Mouse (Mus musculus) fibroblast of lung, adult 2 months (primary cell): Measurements from ENCODE around the gene Vtcn1.
A peak's percentile ranks its signal among the peaks of the same experiment; 100 is the strongest.

Source experiments
- DNase-seq: peaks from one replicate; pipeline ENCODE4 v3.0.0-alpha.2; 2011; ENCODE audit warnings: low read depth

Gene Vtcn1

GRCm38 (mm10) chr3:100856050-100856815, 31.0 kb downstream of the Vtcn1 start:
- DNase-seq: no peak

DNA sequence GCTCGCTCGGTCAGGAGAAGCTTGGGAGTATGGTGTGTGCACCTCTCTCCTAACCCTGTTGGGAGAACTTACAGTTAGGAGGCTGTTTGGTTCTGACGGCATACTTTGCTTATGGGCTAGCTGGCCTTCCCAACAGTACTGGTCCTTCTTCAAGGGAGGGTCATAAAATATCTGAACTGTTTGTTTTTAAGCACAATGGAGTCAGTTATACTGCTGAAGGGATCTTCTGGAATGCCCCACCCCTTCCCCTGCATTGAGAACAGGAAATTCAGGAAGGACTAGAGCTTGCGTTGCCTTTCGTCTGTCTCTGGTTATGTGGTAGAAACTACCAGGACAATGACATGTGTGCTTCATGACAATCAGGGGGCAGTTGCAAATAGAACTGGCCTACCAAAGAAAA, 31.9 kb downstream of the Vtcn1 start:
- DNase-seq: no peak

- DNase-seq: peak; percentile 21
Measured at GRCm38 (mm10) chr3:100858334-100859002, 33.2 kb downstream of the Vtcn1 start.

GRCm38 (mm10) chr3:100861307-100862303, 36.3 kb downstream of the Vtcn1 start:
- no peak for DNase-seq

DNA sequence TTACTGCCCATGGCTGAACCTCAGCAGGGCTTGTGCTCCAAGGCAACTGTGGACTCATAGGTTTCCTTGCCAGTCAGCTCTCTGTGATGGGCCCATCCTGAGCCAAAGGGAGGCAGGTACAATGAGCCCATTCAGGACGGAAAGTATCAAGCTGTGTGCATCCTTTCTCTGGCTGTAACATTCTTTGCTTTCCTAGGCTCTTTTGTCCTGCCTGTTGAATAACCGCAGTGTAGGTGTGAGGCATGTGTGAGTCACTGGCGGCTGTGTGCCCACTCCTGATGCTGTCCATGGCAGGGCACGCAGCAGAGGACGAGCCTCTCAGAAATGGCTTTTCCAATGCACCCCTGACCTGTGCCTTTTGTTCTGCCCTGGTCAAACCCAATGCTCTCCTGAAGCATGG, 41.7 kb downstream of the Vtcn1 start:
- DNase-seq: peak; percentile 19

DNA sequence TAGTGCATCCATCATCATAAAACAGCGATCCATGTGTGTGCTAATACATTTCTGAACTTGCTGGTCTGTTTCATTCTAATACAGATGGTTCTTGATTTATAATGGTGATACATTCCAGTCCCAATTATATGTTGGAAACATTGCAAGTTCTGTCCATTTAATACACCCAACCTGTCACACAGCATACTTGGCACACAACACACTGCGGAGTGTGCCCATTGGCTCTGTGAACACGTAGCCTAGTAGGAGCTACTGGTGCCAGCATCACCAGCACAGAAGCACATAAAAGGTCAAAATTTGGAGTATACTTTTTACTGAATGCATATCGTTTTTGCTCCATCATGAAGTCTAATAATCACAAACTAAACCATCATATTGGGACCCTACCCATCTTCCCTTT, 51.8 kb downstream of the Vtcn1 start:
- DNase-seq: no peak

DNA sequence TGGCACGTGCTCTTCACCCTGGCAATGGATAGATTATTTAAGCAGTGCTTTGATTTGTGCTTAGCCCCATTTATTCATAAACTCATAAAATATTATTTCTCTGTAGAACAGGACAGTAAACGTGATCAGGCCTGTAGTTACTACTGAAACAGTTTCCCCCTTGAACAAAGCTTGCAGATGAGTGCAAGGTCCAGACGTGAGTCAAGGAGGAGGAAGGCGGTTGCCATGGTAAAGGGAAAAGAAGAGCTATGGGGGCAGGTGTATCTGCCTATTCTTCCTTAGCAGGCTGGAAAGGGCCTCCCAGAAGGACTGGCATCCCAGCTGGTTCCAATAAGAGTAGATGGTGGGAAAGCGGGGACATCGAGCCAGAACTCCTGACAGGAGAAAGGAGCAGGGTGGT, 56.1 kb downstream of the Vtcn1 start:
- DNase-seq: no peak

DNA sequence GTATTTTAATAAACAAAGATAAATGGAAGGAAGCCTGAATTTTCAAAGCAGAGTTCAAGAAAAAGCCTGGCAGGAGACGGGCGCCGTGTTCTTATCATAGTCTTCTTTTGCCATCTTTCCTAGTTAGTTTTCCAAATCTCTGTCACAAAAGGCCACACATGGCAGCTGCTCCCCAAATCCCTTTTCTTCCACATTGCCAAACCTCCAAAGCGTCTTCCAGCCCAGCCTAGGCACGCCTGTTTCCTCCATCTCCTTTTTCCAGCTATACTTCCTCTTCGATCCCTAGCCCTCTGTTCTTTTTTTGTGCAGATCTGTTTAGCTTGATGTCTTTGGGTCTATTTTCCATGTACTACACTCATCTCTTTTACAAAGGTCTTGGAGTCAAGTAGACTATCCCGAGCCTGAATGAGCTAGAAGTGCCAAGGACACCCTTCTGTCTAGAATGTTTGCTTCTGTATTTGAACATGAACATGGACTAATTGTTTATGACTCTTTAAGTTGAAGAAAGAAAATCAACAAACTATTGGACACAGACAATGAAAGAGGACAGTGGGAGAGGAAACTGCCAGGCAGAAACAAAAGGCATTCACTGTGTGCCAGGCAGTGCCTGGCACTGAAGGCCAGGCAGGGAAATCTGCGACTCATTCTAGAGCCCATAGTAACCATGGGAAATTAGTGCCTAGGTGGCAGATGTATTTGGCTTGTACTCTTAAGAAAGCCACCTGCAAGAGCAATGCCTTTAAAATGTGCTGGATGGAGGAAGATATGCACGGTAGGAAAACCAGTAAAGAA, 56.8 kb downstream of the Vtcn1 start:
- DNase-seq: no peak

DNA sequence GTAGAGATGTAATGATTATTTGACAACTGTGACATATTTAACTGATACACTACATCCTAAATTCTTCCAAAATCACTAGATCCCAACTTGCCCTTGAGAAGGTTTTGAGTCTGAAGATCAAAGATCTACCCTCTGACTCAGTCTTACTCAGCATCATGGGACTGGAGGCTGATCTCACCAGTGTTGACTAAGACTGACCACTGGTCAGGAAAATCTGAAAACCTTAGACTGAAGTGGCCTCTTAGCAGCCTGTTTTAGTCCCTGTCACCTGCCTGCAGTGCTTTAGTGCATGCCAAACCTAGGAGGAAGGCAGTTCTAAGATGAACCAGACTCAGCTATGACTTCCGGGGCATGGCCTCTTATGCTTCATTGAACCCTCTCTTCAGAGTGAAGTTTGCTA, 64.0 kb downstream of the Vtcn1 start:
- peak; percentile 47 for DNase-seq

GRCm38 (mm10) chr3:100890406-100890805, 65.1 kb downstream of the Vtcn1 start:
- DNase-seq: no peak

DNA sequence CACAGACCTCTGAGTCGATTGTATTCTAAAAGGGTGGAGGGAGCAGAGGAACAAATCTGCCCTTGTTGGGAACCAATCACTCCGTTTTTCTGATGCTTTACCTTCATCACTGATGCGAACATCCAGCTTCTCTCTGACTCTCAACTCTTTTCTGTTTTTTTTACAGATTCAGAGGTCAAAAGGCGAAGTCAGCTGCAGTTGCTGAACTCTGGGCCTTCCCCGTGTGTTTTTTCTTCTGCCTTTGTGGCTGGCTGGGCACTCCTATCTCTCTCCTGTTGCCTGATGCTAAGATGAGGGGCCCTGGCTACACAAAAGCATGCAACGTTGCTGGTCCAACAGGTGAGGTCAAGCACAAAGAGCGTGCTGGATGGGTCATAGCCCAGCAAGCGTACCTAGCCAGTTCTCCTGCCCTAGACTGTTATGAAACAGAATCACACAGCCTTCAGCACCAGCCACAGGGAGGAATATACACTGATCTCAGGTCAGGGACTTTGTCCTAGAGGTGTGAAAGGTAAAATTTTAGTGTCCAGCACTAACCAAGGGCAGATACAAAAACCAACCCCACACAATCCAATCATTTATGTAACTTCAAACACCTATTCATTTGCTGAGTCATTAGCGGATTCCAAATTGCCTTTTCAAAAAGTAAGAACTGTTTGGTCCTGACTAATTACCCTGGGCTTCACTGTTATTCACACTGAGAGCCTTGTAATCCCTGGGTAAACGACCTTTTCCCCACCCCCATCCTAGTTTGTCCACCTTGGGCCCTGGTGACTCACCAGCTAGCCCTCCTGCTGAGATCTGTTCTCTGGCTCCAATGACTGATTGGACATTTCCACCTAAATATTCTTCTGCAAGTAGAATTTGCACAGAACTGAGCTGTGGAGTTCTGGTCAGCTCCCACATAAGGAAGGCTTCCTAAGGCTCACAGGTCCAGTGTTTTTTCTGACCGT, 67.4 kb downstream of the Vtcn1 start:
- peak; percentile 33 for DNase-seq

- DNase-seq: no peak
Measured at GRCm38 (mm10) chr3:100895500-100895899, 70.2 kb downstream of the Vtcn1 start.

- DNase-seq: no peak
Measured at GRCm38 (mm10) chr3:100906128-100906527, 80.9 kb downstream of the Vtcn1 start.

DNA sequence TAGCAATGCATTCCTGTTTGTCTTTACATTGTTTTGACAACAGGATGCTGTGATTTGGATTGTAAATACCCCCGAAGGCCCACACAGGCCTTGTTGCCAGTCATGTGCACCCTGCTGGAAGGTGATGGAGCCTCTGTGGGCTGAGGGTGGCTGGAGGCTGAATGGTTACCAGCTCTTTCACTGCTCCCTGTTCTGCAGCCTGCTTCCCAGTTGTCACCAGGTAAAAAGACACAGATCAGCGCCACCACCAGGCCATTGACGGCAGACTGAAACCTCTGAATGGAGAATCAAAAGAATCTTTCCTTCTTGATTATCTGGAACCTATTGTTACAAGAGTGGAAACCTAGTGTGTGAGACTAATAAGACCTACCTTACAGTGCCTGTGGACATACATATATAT, 81.7 kb downstream of the Vtcn1 start:
- DNase-seq: no peak

DNA sequence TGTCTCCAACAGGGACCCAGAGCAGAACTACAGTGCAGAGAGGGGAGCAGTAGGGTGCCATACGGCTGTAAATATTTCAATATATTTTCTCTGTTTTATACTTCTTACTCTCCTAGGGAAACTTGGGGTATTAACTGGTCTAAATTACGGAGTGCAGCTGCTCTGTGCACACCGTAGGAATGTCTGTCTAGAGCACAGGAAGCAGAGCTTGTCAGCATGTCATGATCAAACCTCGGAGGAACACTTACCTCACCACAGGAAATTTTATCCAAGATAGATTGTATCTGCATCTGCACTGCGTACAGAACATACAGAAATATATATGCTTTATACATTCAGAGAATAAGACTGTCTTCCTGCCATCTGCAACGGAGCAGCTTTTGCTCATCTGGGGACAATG, 83.3 kb downstream of the Vtcn1 start:
- DNase-seq: no peak

DNA sequence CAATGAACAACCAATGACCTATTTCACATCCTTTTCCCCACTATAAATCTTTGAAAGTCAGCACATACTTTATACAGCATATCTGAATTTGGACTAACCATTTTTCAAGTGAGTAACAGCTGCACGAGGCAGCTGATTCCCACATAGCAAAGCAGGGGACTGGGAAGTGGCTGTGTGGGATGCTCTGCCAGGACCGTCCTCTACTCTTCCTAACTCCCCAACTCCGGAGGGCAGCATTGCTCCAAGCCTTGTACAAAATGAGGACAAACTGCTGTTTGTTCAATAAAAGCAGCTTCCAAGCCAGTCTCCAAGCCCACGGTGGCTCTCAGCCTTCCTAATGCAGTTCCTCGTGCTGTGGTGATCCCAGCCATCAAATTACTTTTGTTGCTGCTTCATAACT, 85.4 kb downstream of the Vtcn1 start:
- no peak for DNase-seq

DNA sequence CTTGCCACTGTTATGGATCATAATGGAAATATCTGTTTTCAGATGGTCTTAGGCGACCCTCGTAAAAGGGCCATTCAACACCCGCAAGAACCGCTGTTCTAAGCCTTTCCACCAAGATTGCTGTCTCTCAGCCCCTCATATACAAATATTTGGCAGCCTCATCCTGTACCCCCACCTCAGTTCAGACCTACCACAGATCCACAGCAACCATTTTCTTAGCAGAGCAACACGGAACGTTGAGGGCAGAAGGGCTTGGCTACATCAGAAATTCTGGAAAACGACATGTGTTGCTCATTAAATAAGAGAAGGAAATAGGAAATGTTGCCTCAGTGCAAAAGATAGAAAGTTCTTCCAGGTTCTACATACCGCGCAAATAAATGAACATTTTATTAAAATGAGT, 85.8 kb downstream of the Vtcn1 start:
- DNase-seq: no peak

DNA sequence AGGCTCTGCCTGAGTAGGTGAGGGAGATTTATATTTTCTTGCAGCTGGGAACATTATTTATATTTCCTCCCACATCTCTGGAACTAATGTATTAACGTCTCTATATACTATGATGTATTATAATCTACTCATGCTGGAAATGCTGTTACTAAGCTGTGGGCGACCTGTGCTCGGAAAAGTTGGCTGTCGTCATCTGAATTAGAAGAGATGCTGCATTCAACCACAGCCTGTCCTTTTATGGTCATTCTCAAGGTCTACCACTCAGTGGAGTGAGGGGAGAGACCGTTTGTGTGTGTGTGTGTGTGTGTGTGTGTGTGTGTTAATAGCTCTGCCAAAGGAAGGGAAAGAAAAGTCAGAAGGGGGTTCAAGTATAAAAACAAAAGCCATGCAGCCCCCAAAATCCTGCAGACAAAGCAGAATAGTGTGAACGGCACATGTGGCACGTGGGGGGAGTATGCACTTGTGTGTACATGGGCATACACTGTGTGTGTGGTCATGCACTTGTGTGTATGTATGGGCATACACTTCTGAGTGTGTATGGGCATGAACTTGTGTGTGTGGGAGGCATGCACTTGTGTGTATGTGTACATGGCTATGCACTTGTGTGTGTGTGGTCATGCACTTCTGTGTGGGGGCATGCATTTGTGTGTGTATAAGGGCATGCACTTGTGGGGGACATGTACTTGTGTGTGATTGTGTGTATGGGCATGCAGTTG, 86.4 kb downstream of the Vtcn1 start:
- DNase-seq: no peak

GRCm38 (mm10) chr3:100916844-100917243, 91.6 kb downstream of the Vtcn1 start:
- DNase-seq: peak; percentile 18

DNA sequence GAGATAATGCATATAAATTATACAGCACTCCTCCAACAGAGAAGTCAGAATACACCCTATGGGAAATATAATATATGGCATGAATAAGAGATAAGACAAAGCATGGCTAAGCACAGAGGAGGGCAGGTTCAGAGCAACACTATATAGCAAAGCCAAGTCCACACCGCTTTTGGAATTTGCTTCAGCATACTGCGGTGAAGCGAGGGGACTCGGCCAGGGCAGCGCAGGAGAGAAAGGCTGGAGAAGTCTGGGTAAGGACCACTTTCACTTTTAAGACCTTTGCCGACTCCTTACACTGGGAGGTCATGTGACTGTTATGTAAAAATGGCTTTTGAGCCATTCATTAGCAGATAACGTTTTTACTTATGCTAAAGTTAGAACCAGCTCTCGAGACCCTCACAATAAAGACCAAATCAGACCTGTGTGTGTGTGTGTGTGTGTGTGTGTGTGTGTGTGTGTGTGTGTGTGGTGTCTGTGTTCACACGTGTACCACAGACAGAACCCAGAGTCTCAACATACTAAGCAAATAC, 95.4 kb downstream of the Vtcn1 start:
- no peak for DNase-seq
